Mouse (Mus musculus) ES-E14 (cell line): ENCODE measurements around the gene B3gnt9.

ENCODE experiments used
- CHD2 ChIP-seq: IDR thresholded peaks from 2 replicates; pipeline ENCODE4 v1.6.1; 2014; ENCODE audit warnings: mild to moderate bottlenecking, low read depth, low read length, inconsistent platforms
- HCFC1 ChIP-seq: IDR thresholded peaks from 2 replicates; pipeline ENCODE4 v1.6.1; 2012; ENCODE audit warnings: low read length, inconsistent platforms, borderline replicate concordance; ENCODE audit not compliant: insufficient read depth
- MAFK ChIP-seq: IDR thresholded peaks from 2 replicates; pipeline ENCODE4 v1.6.1; 2014; ENCODE audit warnings: mild to moderate bottlenecking, low read depth, low read length, inconsistent platforms; ENCODE audit not compliant: insufficient read depth

- TF ChIP-seq CHD2 (no peak), HCFC1 (no peak), MAFK (no peak)
These were observed 36.9 kb downstream of the B3gnt9 start for GRCm38 (mm10) chr8:105217926-105218522.
